Mouse (Mus musculus): ENCODE results near the gene Pdxk. TPM values are rescaled to one million over a fixed set of nuclear protein-coding genes. Genes with fewer than 3 reads are reported as not detected.
A peak's percentile ranks its signal among the peaks of the same experiment; 100 is the strongest.
"Not testable (repeated sequence)": the region's sequence is repeated elsewhere in the genome, so short reads cannot be mapped to it uniquely, and the experiment has no call there.

The Pdxk gene
- total RNA-seq, 2 experiments from 2014 or later = 20.4 to 20.8 TPM

DNA sequence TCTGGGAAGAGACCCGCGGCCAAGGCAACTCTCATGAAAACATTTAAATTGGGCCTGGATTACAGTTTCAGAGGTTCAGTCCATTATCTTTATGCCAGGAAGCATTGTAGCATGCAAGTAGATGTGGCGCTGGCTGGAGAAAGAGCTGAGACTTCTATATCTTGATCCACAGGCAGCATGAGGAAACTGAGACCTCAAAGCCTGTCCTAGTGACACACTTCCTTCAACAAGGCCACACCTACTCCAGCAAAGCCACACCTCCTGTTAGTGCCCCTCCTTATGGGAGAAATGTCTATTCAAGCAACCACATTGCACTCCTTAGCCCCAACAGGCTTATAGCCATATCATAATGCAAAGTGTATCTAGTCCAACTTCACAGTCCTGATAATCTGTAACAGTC lies 42.2 kb downstream of the Pdxk start:
- DNase-seq (ENCODE audit: low spot score in 2 of 2) = no peak

GRCm38 (mm10) chr10:78420929-78421328 lies 43.8 kb downstream of the Pdxk start:
- no peak for DNase-seq (ENCODE audit: low spot score in 2 of 2)

GRCm38 (mm10) chr10:78418791-78419190 lies 46.0 kb downstream of the Pdxk start:
- no peak for DNase-seq (ENCODE audit: low spot score in 2 of 2)

GRCm38 (mm10) chr10:78417888-78418287 lies 46.9 kb downstream of the Pdxk start:
- no peak for DNase-seq (ENCODE audit: low spot score in 2 of 2)

DNA sequence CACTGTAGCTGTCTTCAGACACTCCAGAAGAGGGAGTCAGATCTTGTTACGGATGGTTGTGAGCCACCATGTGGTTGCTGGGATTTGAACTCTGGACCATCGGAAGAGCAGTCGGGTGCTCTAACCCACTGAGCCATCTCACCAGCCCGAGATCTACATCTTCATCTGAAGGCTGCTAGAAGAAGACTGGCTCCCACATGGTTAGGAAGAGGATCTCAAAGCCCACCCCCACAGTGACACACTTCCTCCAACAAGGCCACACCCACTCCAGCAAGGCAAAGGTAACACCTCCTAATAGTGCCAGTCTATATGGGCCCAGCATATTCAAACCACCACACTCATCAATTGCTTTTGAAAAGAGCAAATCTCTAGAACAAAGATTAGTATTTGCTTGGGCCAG lies 49.8 kb downstream of the Pdxk start:
- DNase-seq (ENCODE audit: low spot score in 2 of 2) = not testable (repeated sequence)

DNA sequence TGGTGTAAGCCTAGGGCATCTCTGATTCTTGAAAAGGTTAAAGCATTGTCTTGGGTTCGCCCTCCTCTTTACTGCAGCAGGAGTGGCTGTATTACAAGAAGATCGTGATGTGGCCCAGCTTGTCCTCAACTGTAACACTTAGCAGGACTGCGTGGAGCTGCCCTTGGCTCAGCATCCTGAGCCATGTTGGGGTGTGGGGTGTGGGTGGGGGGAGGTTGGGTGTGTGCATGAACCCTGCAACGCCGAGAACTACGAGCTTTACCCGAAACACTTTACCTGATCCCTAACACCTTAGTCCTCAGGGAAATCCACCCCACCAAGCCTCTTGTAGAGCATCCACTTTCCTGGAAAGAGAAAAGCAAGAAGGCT lies 51.6 kb downstream of the Pdxk start:
- DNase-seq (ENCODE audit: low spot score in 2 of 2) = no peak

DNA sequence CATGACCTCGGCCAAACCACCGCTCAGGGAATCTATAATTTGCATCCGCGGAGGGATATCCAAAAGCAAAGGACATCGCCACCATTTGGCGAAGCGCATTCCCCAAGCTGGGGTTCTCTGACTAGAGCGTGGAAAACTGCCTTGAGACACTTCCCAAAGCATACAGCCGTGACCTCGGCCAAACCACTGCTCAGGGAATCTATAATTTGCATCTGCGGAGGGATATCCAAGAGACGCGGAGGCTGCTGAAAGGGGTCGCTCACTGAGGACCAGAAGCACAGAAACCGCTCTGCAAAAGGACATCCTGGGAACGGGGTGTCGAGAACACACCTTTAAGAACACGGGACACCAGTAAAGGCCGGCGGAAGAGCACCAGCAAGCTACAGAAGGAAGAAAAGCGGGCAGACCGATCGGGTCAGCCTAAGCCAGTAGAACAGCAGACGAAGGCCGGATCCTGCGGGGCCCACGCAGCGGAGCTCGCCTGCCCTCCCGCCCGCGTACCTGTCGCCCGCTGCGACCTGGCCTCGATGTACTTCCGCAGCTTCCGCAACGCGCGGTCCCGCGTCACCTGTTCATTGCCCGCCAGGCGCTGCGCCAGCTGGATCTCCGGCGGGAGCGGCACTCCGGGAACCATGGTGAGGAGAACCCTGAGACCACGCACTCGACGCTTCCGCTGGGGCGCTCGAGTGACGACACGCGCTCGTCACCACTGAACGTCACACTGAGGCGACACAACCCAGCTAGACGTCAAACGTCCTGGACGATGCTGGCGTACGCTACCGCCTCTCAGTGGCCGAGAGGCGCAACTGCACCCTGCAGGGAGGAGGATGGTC lies 52.2 kb downstream of the Pdxk start, which contains the start of gene Rrp1:
TSS of gene Rrp1 (minus strand) at position 725 of the 833 bp plus-strand sequence.
- DNase-seq (ENCODE audit: low spot score in 2 of 2) = peak; percentile 83 to 85

DNA sequence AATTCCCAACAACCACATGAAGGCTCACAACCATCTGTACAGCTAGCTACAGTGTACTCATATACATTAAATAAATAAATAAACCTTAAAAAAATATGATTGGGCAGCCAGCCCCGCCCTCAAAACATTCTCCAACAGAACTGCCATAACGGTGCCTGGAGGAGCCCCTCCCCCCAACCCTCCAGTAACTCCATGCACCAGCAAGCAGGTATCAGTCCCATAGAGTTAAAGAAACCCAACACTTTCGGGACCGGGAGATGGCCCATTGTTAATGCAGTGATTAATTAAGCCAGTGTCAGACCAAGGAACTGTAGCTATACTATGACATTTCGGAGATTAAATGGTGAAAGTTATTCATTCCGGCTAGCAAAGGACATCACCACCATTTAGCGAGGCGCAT lies 52.9 kb downstream of the Pdxk start:
- no peak for DNase-seq (ENCODE audit: low spot score in 2 of 2)

GRCm38 (mm10) chr10:78409035-78409788 lies 55.6 kb downstream of the Pdxk start:
- DNase-seq (ENCODE audit: low spot score in 2 of 2) = no peak

DNA sequence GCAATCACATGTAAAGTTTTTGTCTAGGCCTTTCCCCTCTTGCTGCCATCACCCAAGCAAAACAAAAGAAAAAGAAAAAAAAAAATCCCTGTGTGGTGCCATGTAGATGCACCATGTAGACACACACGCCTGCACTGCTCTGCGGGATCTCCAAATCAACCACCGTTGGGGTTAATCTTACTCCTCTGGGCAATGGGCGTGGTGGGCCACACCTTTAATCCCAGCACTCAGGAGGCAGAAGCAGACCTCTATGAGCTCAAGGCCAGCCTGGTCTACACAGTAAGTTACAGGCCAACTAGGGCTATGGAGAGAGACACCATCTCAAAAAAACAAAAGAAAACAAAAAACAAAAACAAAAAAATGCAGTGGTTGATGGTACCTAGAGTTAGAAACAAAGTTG lies 57.6 kb downstream of the Pdxk start:
- DNase-seq (ENCODE audit: low spot score in 2 of 2) = no peak

- DNase-seq (ENCODE audit: low spot score in 2 of 2) = no peak
These were observed 58.6 kb downstream of the Pdxk start for GRCm38 (mm10) chr10:78406152-78406551.

- DNase-seq (ENCODE audit: low spot score in 2 of 2) = no peak
These were observed 62.4 kb downstream of the Pdxk start for GRCm38 (mm10) chr10:78402301-78402922.

- DNase-seq (ENCODE audit: low spot score in 2 of 2) = no peak
These were observed 63.6 kb downstream of the Pdxk start for GRCm38 (mm10) chr10:78401127-78401526.

DNA sequence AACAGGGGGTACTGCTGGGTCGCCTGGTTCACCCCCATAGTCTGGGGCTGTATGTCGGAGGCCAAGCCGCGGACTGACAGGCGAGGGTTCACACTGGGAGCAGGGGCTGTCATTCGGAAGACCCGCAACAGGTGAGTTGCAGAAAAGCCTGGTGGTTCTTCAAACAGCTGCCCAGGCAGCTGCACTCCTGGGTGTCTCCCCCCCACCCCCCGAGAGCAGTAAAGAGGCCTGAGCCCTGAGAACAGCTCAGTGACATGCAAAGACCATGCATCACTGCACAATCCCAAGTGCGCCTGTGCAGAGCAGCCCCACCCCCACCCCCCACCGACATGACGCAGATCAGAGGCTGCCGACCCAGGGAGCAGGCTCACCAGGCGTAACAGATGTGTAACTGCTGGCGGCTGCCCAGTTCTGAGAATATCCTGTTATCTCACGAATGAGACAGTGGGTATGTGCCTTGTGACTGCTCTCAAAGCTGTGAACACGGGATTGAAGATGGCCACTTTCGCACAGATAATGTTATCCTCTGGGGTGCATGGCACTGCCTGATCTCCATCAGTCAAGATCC lies 65.6 kb downstream of the Pdxk start:
- DNase-seq (ENCODE audit: low spot score in 2 of 2) = no peak

DNA sequence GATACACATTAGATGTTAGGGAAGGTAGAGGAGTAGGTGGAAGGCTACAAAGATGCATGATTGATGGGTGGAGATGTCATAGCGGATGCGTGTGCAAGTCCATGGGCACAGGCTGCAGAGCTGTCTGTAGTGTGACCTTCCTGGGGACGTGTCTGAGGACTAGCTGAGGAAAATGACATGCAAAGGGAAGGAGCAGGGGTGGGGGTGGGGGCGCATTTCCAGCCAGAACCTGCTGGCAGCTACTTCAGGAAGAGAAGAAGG lies 68.2 kb downstream of the Pdxk start:
- no peak for DNase-seq (ENCODE audit: low spot score in 2 of 2)

DNA sequence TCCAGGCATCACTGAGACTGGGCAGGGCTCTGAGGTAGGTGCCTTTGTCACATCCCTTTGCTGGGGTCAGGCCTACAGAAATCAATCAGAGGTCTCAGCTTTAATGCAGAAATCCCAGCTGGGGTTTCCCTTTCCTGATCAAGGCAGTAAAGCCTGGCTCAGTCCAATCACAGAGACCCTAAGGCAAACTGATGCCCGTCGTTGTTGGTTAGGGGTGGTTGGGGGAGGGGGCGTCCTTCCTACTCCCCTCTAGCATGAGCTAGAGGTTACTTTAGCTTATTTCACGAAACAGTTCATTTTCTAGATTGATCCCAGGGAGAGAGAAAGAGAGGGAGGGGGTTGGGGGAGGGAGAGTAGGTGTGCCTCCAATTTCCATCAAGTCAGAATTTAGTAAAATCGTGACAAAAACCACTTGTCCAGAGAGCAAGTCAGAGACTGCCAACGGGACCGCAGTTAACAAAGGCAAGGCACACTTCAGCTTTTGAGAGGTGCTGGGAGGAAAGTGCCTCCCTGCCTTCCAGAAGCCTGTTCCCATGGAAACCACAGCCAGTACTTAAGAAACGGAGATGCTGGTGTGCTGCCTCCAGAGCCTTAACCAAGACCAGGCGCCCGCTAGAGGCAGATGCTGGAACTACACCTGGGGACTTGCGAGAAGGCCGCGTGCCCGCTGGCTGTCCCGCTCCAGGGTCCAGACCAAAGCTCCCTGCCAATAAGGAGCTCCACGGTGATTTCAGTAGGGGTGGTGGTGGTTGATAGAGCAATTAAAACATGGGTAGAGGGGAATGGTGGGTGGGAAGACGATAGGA lies 68.8 kb downstream of the Pdxk start:
- peak; percentile 81 to 89 for DNase-seq (ENCODE audit: low spot score in 2 of 2)

DNA sequence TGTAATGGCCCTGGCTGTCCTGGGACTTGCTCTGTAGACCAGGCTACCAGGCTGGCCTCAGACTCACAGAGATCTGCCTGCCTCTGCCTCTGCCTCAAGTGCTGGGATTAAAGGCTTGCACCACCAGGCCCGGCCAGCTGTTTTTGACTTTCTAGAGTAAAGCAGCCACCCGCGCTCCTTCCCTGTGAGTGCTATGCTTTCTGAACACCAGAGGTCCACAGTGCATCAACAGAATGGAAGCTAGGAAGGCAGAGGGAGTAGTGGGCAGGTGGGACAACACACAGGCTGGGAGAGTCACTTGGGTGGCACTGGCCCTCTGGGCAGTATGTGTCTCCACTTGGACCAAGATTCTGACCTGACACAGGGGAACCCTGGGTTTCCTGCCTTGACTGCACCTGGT lies 69.4 kb downstream of the Pdxk start:
- no peak for DNase-seq (ENCODE audit: low spot score in 2 of 2)

DNA sequence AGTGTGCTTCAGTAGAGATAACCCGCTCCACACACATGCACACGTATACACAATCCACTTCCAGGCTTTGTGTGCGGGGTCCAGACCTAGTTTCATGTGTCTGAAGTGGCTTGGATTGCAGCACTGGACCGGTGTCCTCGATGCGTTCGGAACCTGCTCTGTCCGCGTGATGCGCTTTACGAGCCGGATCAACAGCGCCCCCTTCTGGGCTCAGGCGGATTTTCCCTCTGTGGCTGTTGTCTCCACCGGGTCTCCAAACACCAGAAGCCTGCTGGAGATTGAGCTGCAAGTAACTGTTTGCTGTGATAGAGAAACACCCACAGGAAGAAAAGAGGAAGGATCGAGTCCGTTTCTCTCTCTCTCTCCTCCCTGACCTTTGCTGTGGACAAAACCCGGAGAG lies 72.7 kb downstream of the Pdxk start:
- DNase-seq (ENCODE audit: low spot score in 2 of 2) = peak; percentile 63 to 77

- DNase-seq (ENCODE audit: low spot score in 2 of 2) = no peak
These were observed 73.7 kb downstream of the Pdxk start for GRCm38 (mm10) chr10:78390982-78391470.

DNA sequence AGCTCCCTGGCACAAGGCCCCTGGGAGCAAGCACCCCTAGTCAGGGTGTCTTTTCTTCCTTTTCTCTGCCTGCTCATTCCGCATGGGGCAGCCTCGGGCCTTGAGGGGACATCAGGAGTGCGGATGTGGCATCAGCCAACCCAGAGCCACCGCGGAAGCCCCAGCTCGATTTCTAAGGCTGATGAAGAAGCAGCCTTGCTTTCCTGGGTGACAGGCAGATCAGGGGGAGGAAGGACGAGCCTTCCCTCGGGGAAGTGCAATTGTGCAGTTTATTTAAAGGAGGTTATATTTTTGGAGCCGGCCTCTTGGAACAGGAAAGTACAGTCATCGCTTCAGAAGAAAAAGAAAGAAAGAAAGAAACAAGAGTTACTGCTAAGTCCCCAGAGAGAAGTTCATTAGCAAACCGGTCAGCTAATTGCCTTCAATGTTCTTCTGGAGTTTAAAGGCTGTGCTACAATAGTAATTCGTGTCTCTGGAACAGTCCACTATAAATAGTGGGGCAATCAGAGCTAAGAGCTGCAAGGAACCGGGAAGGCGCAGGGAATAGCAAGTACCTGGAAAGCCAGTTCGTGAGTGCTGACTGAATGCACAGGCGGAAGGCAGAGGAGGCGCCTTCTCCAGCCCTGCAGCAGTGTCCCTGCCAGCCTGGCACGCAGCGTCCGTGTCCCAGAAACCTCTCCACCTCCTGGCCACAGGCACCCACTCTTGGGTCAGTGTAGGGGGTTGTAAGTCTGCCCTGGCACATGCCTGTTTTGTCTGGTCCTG lies 76.4 kb downstream of the Pdxk start:
- DNase-seq (ENCODE audit: low spot score in 2 of 2) = no peak

All from adrenal gland, postnatal 4 days (tissue).